Mouse (Mus musculus) stomach, embryonic 16.5 days (tissue): ENCODE data around the gene Fbxl13. TPM values are rescaled to one million over a fixed set of nuclear protein-coding genes. Genes with fewer than 3 reads are reported as not detected.

Experiments used
- ATAC-seq: fragments of 200-750 bp; cut with Nextera tagmentation; 2 replicates; pipeline ENCODE4 v1.8.0; 2017; ENCODE audit warnings: moderate number of reproducible peaks, moderate TSS enrichment; ENCODE audit not compliant: insufficient read depth, low FRiP score
- H3K27ac ChIP-seq: fragments of 300-500 bp; sonication (generic); 2 replicates; pipeline ENCODE4 v1.5.1; 2014; ENCODE audit warnings: low read length
- H3K27me3 ChIP-seq: fragments of 300-500 bp; sonication (generic); 2 replicates; pipeline ENCODE4 v1.6.1; 2014; ENCODE audit warnings: low read length, control low read depth, mixed read lengths; ENCODE audit not compliant: control insufficient read depth, insufficient read depth
- H3K36me3 ChIP-seq: fragments of 300-500 bp; sonication (generic); 2 replicates; pipeline ENCODE4 v1.6.1; 2014; ENCODE audit warnings: low read length; ENCODE audit not compliant: control insufficient read depth, insufficient read depth
- H3K4me1 ChIP-seq: fragments of 300-500 bp; sonication (generic); 2 replicates; pipeline ENCODE4 v1.6.1; 2014; ENCODE audit warnings: low read length, control low read depth, mixed read lengths; ENCODE audit not compliant: control insufficient read depth, insufficient read depth
- H3K4me2 ChIP-seq: fragments of 300-500 bp; sonication (generic); 2 replicates; pipeline ENCODE4 v1.6.1; 2014; ENCODE audit warnings: low read depth, low read length, mixed read lengths
- H3K4me3 ChIP-seq: fragments of 300-500 bp; sonication (generic); replicated peaks from 2 replicates; pipeline ENCODE4 v1.5.1; 2014; ENCODE audit warnings: mild to moderate bottlenecking, low read length
- H3K9ac ChIP-seq: fragments of 300-500 bp; sonication (generic); 2 replicates; pipeline ENCODE4 v1.6.1; 2014; ENCODE audit warnings: low read length
- H3K9me3 ChIP-seq: fragments of 300-500 bp; sonication (generic); replicated peaks from 2 replicates; pipeline ENCODE4 v1.6.1; 2016; ENCODE audit warnings: low read length, control low read depth; ENCODE audit not compliant: control insufficient read depth
- WGBS: fragments of 180-500 bp; shearing (Covaris S2); extraction: QIAGEN DNeasy Blood & Tissue Kit; methylation state at CpG from one replicate; pipeline ENCODE4 v1.1.7; 2014; 5-methylcytosine and 5-hydroxymethylcytosine counted together
- polyA plus RNA-seq: library from polyadenylated mRNA; unstranded; fragments of >200 nt; fragmentation: Nextera tagmentation; extraction: Ambion mirVana; gene quantifications from 2 replicates; pipeline ENCODE4 v1.2.1, GENCODE M21; 2015

The Fbxl13 gene
- polyA plus RNA-seq, 1 experiment from 2014 or later = 0.31 TPM

DNA sequence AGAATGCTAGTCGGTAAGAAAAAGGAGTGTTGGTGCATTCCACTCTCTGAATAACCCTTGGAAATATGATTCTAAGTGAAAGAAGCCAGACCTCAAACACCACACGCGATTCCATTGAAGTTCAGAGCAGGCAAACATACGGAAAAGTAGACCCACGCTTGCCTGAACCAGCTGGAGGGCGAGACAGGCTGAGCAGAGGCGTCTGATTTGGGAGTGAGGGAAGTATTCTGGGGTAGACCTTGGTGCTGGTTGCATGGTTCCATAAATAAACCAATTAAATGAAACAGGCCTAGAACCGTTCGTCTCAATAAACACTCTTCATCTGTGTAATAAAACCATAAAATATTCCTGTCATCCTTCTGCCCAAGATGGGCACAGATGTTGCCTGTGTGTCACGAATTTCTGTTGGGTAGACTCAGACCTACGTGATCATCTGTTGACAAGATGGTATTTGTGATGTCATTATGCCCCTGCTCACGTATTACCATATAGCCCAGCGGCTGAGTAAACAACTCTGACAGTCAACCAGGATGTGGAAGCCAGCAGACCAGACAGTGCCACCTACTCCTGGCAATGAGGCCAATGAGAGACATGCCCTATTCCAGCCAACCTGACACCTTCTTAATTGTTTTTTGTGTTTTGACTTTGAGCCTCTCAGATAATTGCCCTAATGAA lies 142.4 kb downstream of the Fbxl13 start:
- 70% methylated on average over 13 of the region's 13 CpGs for WGBS
- Histone ChIP-seq H3K4me2 (no peak overlapping the region), H3K4me1 (peaks cover 16% of the 10 kb centered on the region), H3K27me3 (no peaks in the 10 kb centered on the region), H3K36me3 (no peaks in the 10 kb centered on the region), H3K9ac (no peak overlapping the region), H3K27ac (no peak overlapping the region), H3K4me3 (no peak overlapping the region), H3K9me3 (no peaks in the 10 kb centered on the region)
- no peak for ATAC-seq

- no peak for ATAC-seq
- H3K27ac ChIP-seq = 0 out of 2 replicates have a peak overlapping the region, but pooled peaks have one; percentile 6
- no peaks in the 10 kb centered on the region for H3K9me3 ChIP-seq
- H3K36me3 ChIP-seq = no peaks in the 10 kb centered on the region
- no peaks in the 10 kb centered on the region for H3K27me3 ChIP-seq
- H3K9ac ChIP-seq = no peak overlapping the region
- WGBS = 56% methylated on average over 2 of the region's 2 CpGs
- no peak overlapping the region for H3K4me3 ChIP-seq
- peaks cover 16% of the 10 kb centered on the region for H3K4me1 ChIP-seq
- no peak overlapping the region for H3K4me2 ChIP-seq
Measured at GRCm38 (mm10) chr5:21500941-21501340, 144.5 kb downstream of the Fbxl13 start.

GRCm38 (mm10) chr5:21500133-21500532 lies 145.3 kb downstream of the Fbxl13 start:
- Histone ChIP-seq H3K4me1 (peaks cover 16% of the 10 kb centered on the region), H3K27ac (no peak overlapping the region; the same call in 1 of the 2 replicates), H3K4me2 (no peak overlapping the region), H3K36me3 (no peaks in the 10 kb centered on the region), H3K4me3 (no peak overlapping the region), H3K9ac (no peak overlapping the region), H3K9me3 (no peaks in the 10 kb centered on the region), H3K27me3 (no peaks in the 10 kb centered on the region)
- 41% methylated on average over 10 of the region's 10 CpGs for WGBS
- ATAC-seq = peak; percentile 50; the same call in 1 of the 2 replicates

- no peak overlapping the region for H3K4me3 ChIP-seq
- WGBS = 74% methylated on average over 11 of the region's 11 CpGs
- no peak overlapping the region for H3K9ac ChIP-seq
- no peaks in the 10 kb centered on the region for H3K36me3 ChIP-seq
- ATAC-seq = no peak
- no peak overlapping the region for H3K4me2 ChIP-seq
- H3K9me3 ChIP-seq = no peaks in the 10 kb centered on the region
- no peak overlapping the region for H3K27ac ChIP-seq
- no peaks in the 10 kb centered on the region for H3K27me3 ChIP-seq
- peaks cover 16% of the 10 kb centered on the region for H3K4me1 ChIP-seq
Measured at GRCm38 (mm10) chr5:21498925-21499324, 146.5 kb downstream of the Fbxl13 start.

- WGBS = 71% methylated on average over 2 of the region's 2 CpGs
- no peak for ATAC-seq
Measured at GRCm38 (mm10) chr5:21498490-21498889, 146.9 kb downstream of the Fbxl13 start.

GRCm38 (mm10) chr5:21496881-21497280 lies 148.6 kb downstream of the Fbxl13 start:
- peak overlapping the region; percentile 4; the same call in 1 of the 2 replicates for H3K27ac ChIP-seq
- no peak overlapping the region for H3K4me3 ChIP-seq
- no peaks in the 10 kb centered on the region for H3K36me3 ChIP-seq
- 60% methylated on average over 3 of the region's 3 CpGs for WGBS
- H3K9me3 ChIP-seq = no peaks in the 10 kb centered on the region
- no peaks in the 10 kb centered on the region for H3K27me3 ChIP-seq
- no peak overlapping the region for H3K4me2 ChIP-seq
- peaks cover 16% of the 10 kb centered on the region for H3K4me1 ChIP-seq
- no peak overlapping the region for H3K9ac ChIP-seq
- ATAC-seq = no peak; the same call in 1 of the 2 replicates

More at GRCm38 (mm10) chr5:21498490-21498889, 146.9 kb downstream of the Fbxl13 start:
- H3K27ac ChIP-seq = no peak overlapping the region
- no peak overlapping the region for H3K9ac ChIP-seq
- H3K4me3 ChIP-seq = no peak overlapping the region
- no peaks in the 10 kb centered on the region for H3K27me3 ChIP-seq
- H3K4me1 ChIP-seq = peaks cover 16% of the 10 kb centered on the region
- no peak overlapping the region for H3K4me2 ChIP-seq
- no peaks in the 10 kb centered on the region for H3K9me3 ChIP-seq
- H3K36me3 ChIP-seq = no peaks in the 10 kb centered on the region

GRCm38 (mm10) chr5:21496321-21496720 lies 149.1 kb downstream of the Fbxl13 start:
- 69% methylated on average over 6 of the region's 6 CpGs for WGBS
- Histone ChIP-seq H3K27me3 (no peaks in the 10 kb centered on the region), H3K27ac (peak overlapping the region; percentile 47), H3K9ac (no peak overlapping the region), H3K4me1 (peaks cover 12% of the 10 kb centered on the region), H3K36me3 (no peaks in the 10 kb centered on the region), H3K4me2 (no peak overlapping the region), H3K9me3 (no peaks in the 10 kb centered on the region), H3K4me3 (no peak overlapping the region)
- peak; percentile 58; the same call in 1 of the 2 replicates for ATAC-seq

DNA sequence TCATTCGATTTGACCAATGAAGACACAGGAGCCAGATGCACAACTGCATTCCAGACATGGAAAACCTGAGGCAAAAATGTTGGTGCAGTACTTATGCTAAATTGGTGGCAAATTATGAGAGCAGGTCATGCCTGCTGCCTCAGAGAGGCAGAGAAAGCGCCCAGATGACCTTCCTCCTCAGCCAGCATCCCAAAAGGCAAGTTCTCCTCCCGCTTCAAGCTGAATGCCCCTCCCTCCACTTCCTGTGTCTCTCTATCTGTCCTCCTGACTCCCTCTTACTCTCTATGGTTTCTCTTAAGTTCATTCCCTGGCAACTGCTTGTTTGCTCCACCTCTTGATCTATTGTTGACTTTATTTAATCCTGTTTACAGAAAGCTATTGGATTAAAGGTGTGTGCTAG lies 150.7 kb downstream of the Fbxl13 start:
- H3K4me3 ChIP-seq = no peak overlapping the region
- no peaks in the 10 kb centered on the region for H3K36me3 ChIP-seq
- no peak overlapping the region for H3K27ac ChIP-seq
- peaks cover under 1% of the 10 kb centered on the region for H3K4me1 ChIP-seq
- no peaks in the 10 kb centered on the region for H3K9me3 ChIP-seq
- ATAC-seq = no peak
- H3K9ac ChIP-seq = no peak overlapping the region
- 57% methylated on average over 3 of the region's 3 CpGs for WGBS
- H3K27me3 ChIP-seq = no peaks in the 10 kb centered on the region
- no peak overlapping the region for H3K4me2 ChIP-seq

GRCm38 (mm10) chr5:21493294-21493999 lies 152.0 kb downstream of the Fbxl13 start:
- H3K36me3 ChIP-seq = no peaks in the 10 kb centered on the region
- no peak overlapping the region for H3K27ac ChIP-seq
- H3K27me3 ChIP-seq = no peaks in the 10 kb centered on the region
- no peak overlapping the region for H3K9ac ChIP-seq
- ATAC-seq = no peak
- H3K4me3 ChIP-seq = no peak overlapping the region
- peaks cover 7% of the 10 kb centered on the region for H3K4me1 ChIP-seq
- 81% methylated on average over 8 of the region's 8 CpGs for WGBS
- no peaks in the 10 kb centered on the region for H3K9me3 ChIP-seq
- H3K4me2 ChIP-seq = no peak overlapping the region
